Mouse (Mus musculus) limb, embryonic 11.5 days (tissue): ENCODE measurements at regions not wholly inside any gene's neighbourhood (a gene's known extent, or its start where the extent isn't known, plus 50 kb on each side); places are given as distances from the start of the nearest gene placed in this dataset.

ENCODE experiments used
- ATAC-seq: fragments of 200-750 bp; cut with Nextera tagmentation; 2 replicates; pipeline ENCODE4 v1.8.0; 2017; ENCODE audit warnings: low read depth; ENCODE audit not compliant: insufficient number of reproducible peaks, low FRiP score, low TSS enrichment
- DNase-seq: peaks from one replicate; pipeline ENCODE4 v3.0.0-alpha.2; 2015; ENCODE audit warnings: low spot score
- H3K27ac ChIP-seq: fragments of 300-500 bp; sonication (generic); replicated peaks from 2 replicates; pipeline ENCODE4 v1.5.1; 2014; ENCODE audit warnings: low read depth, mild to moderate bottlenecking, low read length
- H3K27me3 ChIP-seq: fragments of 300-500 bp; sonication (generic); 2 replicates; pipeline ENCODE4 v1.6.1; 2014; ENCODE audit warnings: mild to moderate bottlenecking, low read length, mixed read lengths; ENCODE audit not compliant: control insufficient read depth, insufficient read depth
- H3K36me3 ChIP-seq: fragments of 300-500 bp; sonication (generic); 2 replicates; pipeline ENCODE4 v1.6.1; 2014; ENCODE audit warnings: mild to moderate bottlenecking, low read length, moderate library complexity, mixed read lengths; ENCODE audit not compliant: control insufficient read depth, insufficient read depth
- H3K4me1 ChIP-seq: fragments of 300-500 bp; sonication (generic); 2 replicates; pipeline ENCODE4 v1.6.1; 2014; ENCODE audit warnings: low read length, mixed read lengths; ENCODE audit not compliant: control insufficient read depth, insufficient read depth
- H3K4me2 ChIP-seq: fragments of 300-500 bp; sonication (generic); 2 replicates; pipeline ENCODE4 v1.6.1; 2014; ENCODE audit warnings: low read depth, mild to moderate bottlenecking, moderate library complexity; ENCODE audit not compliant: severe bottlenecking
- H3K4me3 ChIP-seq: fragments of 300-500 bp; sonication (generic); 2 replicates; pipeline ENCODE4 v1.5.1; 2014; ENCODE audit warnings: low read depth, low read length
- H3K9ac ChIP-seq: fragments of 300-500 bp; sonication (generic); 2 replicates; pipeline ENCODE4 v1.6.1; 2014; ENCODE audit warnings: mild to moderate bottlenecking, low read length
- H3K9me3 ChIP-seq: fragments of 300-500 bp; sonication (generic); 2 replicates; pipeline ENCODE4 v1.6.1; 2016; ENCODE audit warnings: low read length; ENCODE audit not compliant: control insufficient read depth
- whole genome bisulfite sequencing: fragments of 180-500 bp; shearing (Covaris S2); extraction: QIAGEN DNeasy Blood & Tissue Kit; methylation state at CpG from one replicate; pipeline ENCODE4 v1.1.7; 2014; 5-methylcytosine and 5-hydroxymethylcytosine counted together

GRCm38 (mm10) chr11:112711656-112712055 lies 70.4 kb upstream of the Sox9 start:
- 66% methylated on average over 5 of the region's 5 CpGs for WGBS
- Histone ChIP-seq H3K4me3 (no peak overlapping the region), H3K9me3 (no peaks in the 10 kb centered on the region), H3K27me3 (no peaks in the 10 kb centered on the region), H3K27ac (no peak overlapping the region), H3K9ac (no peak overlapping the region), H3K4me2 (no peak overlapping the region), H3K4me1 (peaks cover 5% of the 10 kb centered on the region; the same call in 1 of the 2 replicates), H3K36me3 (no peaks in the 10 kb centered on the region)
- DNase-seq (no peak), ATAC-seq (no peak)

- Histone ChIP-seq H3K27me3 (no peaks in the 10 kb centered on the region), H3K36me3 (no peaks in the 10 kb centered on the region), H3K4me2 (no peak overlapping the region), H3K9me3 (no peaks in the 10 kb centered on the region), H3K4me3 (no peak overlapping the region), H3K9ac (no peak overlapping the region), H3K27ac (no peak overlapping the region), H3K4me1 (peaks cover 10% of the 10 kb centered on the region)
- no peak for DNase-seq
- no peak for ATAC-seq
- 78% methylated on average over 2 of the region's 2 CpGs for WGBS
These were observed 63.5 kb upstream of the Sox9 start for GRCm38 (mm10) chr11:112718547-112718946.

GRCm38 (mm10) chr11:112720652-112721051 lies 61.4 kb upstream of the Sox9 start:
- Histone ChIP-seq H3K27ac (no peak overlapping the region), H3K4me3 (no peak overlapping the region), H3K27me3 (no peaks in the 10 kb centered on the region), H3K9me3 (no peaks in the 10 kb centered on the region), H3K36me3 (no peaks in the 10 kb centered on the region), H3K4me1 (peaks cover 10% of the 10 kb centered on the region), H3K9ac (no peak overlapping the region), H3K4me2 (no peak overlapping the region)
- no peak for DNase-seq
- 67% methylated on average over 4 of the region's 4 CpGs for WGBS
- ATAC-seq = no peak

GRCm38 (mm10) chr11:112722936-112723335 lies 59.1 kb upstream of the Sox9 start:
- no peak overlapping the region for H3K27ac ChIP-seq
- H3K9me3 ChIP-seq = no peaks in the 10 kb centered on the region
- no peak overlapping the region for H3K4me3 ChIP-seq
- H3K27me3 ChIP-seq = no peaks in the 10 kb centered on the region
- ATAC-seq (no peak), DNase-seq (no peak)
- H3K36me3 ChIP-seq = no peaks in the 10 kb centered on the region
- 29% methylated on average over 4 of the region's 4 CpGs for WGBS
- H3K9ac ChIP-seq = no peak overlapping the region
- peaks cover 6% of the 10 kb centered on the region for H3K4me1 ChIP-seq
- H3K4me2 ChIP-seq = no peak overlapping the region

GRCm38 (mm10) chr11:112728154-112728952 lies 53.7 kb upstream of the Sox9 start:
- Histone ChIP-seq H3K36me3 (no peaks in the 10 kb centered on the region), H3K4me3 (no peak overlapping the region), H3K27me3 (no peaks in the 10 kb centered on the region), H3K4me1 (peaks cover 3% of the 10 kb centered on the region), H3K4me2 (no peak overlapping the region), H3K9ac (no peak overlapping the region), H3K9me3 (no peaks in the 10 kb centered on the region), H3K27ac (no peak overlapping the region)
- ATAC-seq = no peak
- no peak for DNase-seq
- WGBS = 28% methylated on average over 15 of the region's 15 CpGs
